Comparison of ENCODE assay signal across 9 mouse cellular contexts in genomic region chr15:85986170-85986569, GRCm38 (mm10). TPM values are rescaled to one million over a fixed set of nuclear protein-coding genes. Genes with fewer than 3 reads are reported as not detected.
"Had no signal": no experiment of that assay in that cellular context is flagged by ENCODE, and none has a peak within 500 bp of the region (broad histone marks: within the 10 kb centered on the region; RNA-seq: fewer than 3 reads in every experiment).

No protein-coding gene starts in this region.

- H3K36me3 ChIP-seq: liver, embryonic 13.5 days; midbrain, embryonic 13.5 days had no signal

- ATAC-seq: lung, postnatal 0 days; midbrain, embryonic 13.5 days had no signal

- H3K27ac ChIP-seq: liver, embryonic 13.5 days; macrophage; midbrain, embryonic 13.5 days had no signal

- H3K4me2 ChIP-seq: liver, embryonic 13.5 days; lung, embryonic 14.5 days; midbrain, embryonic 13.5 days had no signal

- DNase-seq: kidney, postnatal 14 days; kidney, postnatal 4 days; liver, embryonic 13.5 days; lung, embryonic 14.5 days; thymus, adult 18-20 months; thymus, postnatal 36 days had no signal

- H3K9ac ChIP-seq: liver, embryonic 13.5 days; lung, embryonic 14.5 days; midbrain, embryonic 13.5 days had no signal

- H3K9me3 ChIP-seq: liver, embryonic 13.5 days; midbrain, embryonic 13.5 days had no signal

- H3K4me3 ChIP-seq: liver, embryonic 13.5 days; midbrain, embryonic 13.5 days had no signal

- H3K27me3 ChIP-seq: midbrain, embryonic 13.5 days had no signal

RNA-seq across cellular contexts. Expression of gene Celsr1, which starts 47.4 kb away (rescaled TPM):
- polyA plus RNA-seq: macrophage had no signal
